Mouse (Mus musculus): ENCODE measurements around the gene Cym. TPM values are rescaled to one million over a fixed set of nuclear protein-coding genes. Genes with fewer than 3 reads are reported as not detected.
A peak's percentile ranks its signal among the peaks of the same experiment; 100 is the strongest.

The Cym gene
- total RNA-seq, 1 experiment = not detected

DNA sequence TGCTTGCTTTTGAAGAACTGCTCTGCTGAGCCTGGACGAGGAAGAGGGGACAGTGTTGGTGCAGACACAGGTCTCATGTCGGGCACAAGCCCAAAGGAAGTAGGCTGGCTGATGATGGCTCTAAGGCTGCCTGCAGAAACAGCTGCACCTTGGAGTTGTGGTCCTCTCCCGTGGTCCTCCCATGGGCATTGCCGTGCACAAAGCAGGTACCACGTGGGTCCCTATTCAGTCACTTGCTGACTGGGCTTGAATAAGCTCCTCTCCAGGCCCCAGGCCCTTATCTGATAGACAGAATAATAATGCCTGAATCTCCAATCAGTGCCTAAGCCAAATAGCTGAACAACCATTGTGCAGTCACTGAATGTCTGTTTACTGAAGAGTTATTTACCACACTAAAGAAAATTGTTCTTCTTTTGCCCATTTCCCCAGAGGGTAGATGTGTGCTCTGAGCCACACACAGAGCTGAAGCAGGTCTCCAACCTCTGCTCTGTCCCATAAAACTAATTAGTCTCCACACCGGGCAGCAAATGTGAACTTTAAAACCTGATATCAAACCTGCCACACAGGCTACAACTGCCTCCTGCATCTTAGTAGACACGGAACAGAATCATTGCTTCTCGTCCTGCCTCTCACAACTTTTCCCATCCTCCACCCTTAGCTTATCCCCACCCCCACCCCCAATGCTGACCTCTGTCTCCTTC lies 5.0 kb downstream of the Cym start:
- H3K27ac ChIP-seq (ENCODE audit: insufficient read depth, low read depth, low read length, poor library complexity, severe bottlenecking) = no peak overlapping the region
- in situ Hi-C loops (cut with MboI; ENCODE audit: low sequenced_read_pairs in 2 of 2, unreplicated experiment in 2 of 2) = no loop called here
- DNase-seq (ENCODE audit: low read depth, low spot score) = no peak
- H3K36me3 ChIP-seq (ENCODE audit: control insufficient read depth, insufficient read depth, low read length, poor library complexity, severe bottlenecking) = no peaks in the 10 kb centered on the region
- H3K4me3 ChIP-seq (ENCODE audit: insufficient read depth in 1 of 2, low read depth in 1 of 2, low read length in 2 of 2, poor library complexity in 1 of 2, severe bottlenecking in 1 of 2) = no peak overlapping the region
- H3K4me1 ChIP-seq (ENCODE audit: control insufficient read depth in 2 of 2, insufficient read depth in 2 of 2, low read length in 2 of 2, poor library complexity in 1 of 2) = no peaks in the 10 kb centered on the region
- TF ChIP-seq ZC3H11A (IDR thresholded peaks at IDR 0.05; ENCODE audit: borderline replicate concordance, low read depth, low read length) = no peak
- H3K9me3 ChIP-seq (ENCODE audit: control insufficient read depth, insufficient read depth, low read depth, low read length) = no peaks in the 10 kb centered on the region
- no peak overlapping the region for H3K9ac ChIP-seq (ENCODE audit: insufficient read depth, low read depth, low read length, poor library complexity, severe bottlenecking)

GRCm38 (mm10) chr3:107214606-107215005 lies 6.9 kb downstream of the Cym start:
- no peak overlapping the region for H3K27ac ChIP-seq (ENCODE audit: insufficient read depth, low read depth, low read length, poor library complexity, severe bottlenecking)
- no peak for TF ChIP-seq MAFK (IDR thresholded peaks at IDR 0.05; ENCODE audit: insufficient read depth, low read depth, low read length)
- no peak for TF ChIP-seq ZC3H11A (IDR thresholded peaks at IDR 0.05; ENCODE audit: borderline replicate concordance, low read depth, low read length)
- no peak for TF ChIP-seq CHD2 (IDR thresholded peaks at IDR 0.05; ENCODE audit: low read depth, low read length)
- no peak for TF ChIP-seq HCFC1 (IDR thresholded peaks at IDR 0.05; ENCODE audit: borderline replicate concordance, insufficient read depth, low read length)
- no peak for TF ChIP-seq ZNF384 (IDR thresholded peaks at IDR 0.05; ENCODE audit: low read depth, low read length)
- no peak for DNase-seq (ENCODE audit: low read depth, low spot score)
- H3K4me1 ChIP-seq (ENCODE audit: control insufficient read depth in 2 of 2, insufficient read depth in 2 of 2, low read length in 2 of 2, poor library complexity in 1 of 2) = no peaks in the 10 kb centered on the region
- no peaks in the 10 kb centered on the region for H3K9me3 ChIP-seq (ENCODE audit: control insufficient read depth, insufficient read depth, low read depth, low read length)
- H3K4me3 ChIP-seq (ENCODE audit: insufficient read depth in 1 of 2, low read depth in 1 of 2, low read length in 2 of 2, poor library complexity in 1 of 2, severe bottlenecking in 1 of 2) = no peak overlapping the region
- no peaks in the 10 kb centered on the region for H3K36me3 ChIP-seq (ENCODE audit: control insufficient read depth, insufficient read depth, low read length, poor library complexity, severe bottlenecking)
- in situ Hi-C loops (cut with MboI; ENCODE audit: low sequenced_read_pairs in 2 of 2, unreplicated experiment in 2 of 2) = no loop called here
- H3K9ac ChIP-seq (ENCODE audit: insufficient read depth, low read depth, low read length, poor library complexity, severe bottlenecking) = no peak overlapping the region

DNA sequence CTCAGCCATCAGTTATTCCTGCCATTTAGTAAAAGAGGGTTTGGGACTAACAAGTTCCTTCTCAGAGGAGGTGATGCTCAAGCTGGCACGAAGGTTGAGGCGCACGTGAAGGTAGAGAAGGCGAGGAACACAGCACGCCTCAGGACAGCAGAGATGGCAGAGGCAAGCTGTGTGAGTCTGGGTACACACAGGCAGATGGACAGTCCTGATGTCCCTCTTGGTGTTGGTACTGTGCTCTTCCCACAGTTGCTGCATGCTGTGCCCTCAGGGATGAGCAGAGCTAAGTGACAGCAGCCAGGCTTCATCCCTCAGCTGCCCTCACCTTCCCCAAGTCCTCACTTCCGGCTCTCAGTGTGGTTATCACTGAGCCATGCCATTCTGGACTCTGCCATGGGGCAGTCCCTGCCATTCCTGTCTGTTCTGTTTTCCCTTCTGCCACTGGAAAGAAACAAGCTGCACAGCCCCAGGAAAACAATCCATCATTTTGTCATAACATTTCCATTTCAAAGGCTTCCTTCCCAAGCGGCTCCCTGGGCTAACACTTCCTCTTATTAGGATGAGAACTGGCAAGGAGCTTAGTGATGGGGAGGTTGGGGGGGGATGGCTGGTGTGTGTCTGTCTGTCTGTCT lies 13.8 kb downstream of the Cym start:
- in situ Hi-C loops (cut with MboI; ENCODE audit: low sequenced_read_pairs in 2 of 2, unreplicated experiment in 2 of 2) = no loop called here

DNA sequence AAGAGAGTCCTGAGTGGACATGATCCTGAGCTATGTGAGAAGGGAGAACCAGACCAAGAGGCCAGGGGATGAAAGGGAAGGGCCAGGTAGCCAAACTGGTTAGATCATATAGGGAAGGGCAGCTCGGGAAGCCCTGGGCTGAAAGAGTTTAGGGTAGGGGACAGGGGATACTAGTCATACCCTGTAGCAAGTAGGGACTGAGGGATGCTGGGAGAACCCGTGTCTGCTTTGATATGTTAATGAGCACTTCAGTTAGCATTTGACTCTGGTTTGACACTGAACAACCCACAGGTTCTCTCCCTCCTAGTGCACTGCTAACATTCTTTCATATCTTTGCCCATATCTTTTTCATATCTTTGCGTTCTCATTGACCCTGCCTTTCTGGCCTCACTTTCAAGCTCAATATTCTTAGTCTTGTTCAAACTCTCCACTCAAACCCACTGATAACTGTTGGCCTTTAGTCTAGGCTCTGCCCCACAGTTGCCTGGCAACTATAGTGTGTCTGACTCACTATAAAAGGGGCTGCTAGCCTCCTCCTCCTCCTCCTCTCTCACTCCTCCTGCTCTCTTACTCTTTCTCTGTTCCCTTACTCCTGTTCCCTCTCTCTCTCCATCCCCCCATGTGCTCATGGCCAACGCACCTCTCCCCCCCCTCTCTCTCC lies 14.9 kb downstream of the Cym start:
- H3K36me3 ChIP-seq (ENCODE audit: control insufficient read depth, insufficient read depth, low read length, poor library complexity, severe bottlenecking) = no peaks in the 10 kb centered on the region
- peak overlapping the region; percentile 43; the same call in 1 of the 2 replicates for H3K9ac ChIP-seq (ENCODE audit: insufficient read depth, low read depth, low read length, poor library complexity, severe bottlenecking)
- DNase-seq (ENCODE audit: low read depth, low spot score) = no peak
- in situ Hi-C loops (cut with MboI; ENCODE audit: low sequenced_read_pairs in 2 of 2, unreplicated experiment in 2 of 2) = no loop called here
- TF ChIP-seq MAFK (IDR thresholded peaks at IDR 0.05; ENCODE audit: insufficient read depth, low read depth, low read length) (no peak), ZC3H11A (IDR thresholded peaks at IDR 0.05; ENCODE audit: borderline replicate concordance, low read depth, low read length) (no peak), HCFC1 (IDR thresholded peaks at IDR 0.05; ENCODE audit: borderline replicate concordance, insufficient read depth, low read length) (no peak), ZNF384 (IDR thresholded peaks at IDR 0.05; ENCODE audit: low read depth, low read length) (no peak), CHD2 (IDR thresholded peaks at IDR 0.05; ENCODE audit: low read depth, low read length) (no peak)
- no peak overlapping the region for H3K27ac ChIP-seq (ENCODE audit: insufficient read depth, low read depth, low read length, poor library complexity, severe bottlenecking)
- H3K4me3 ChIP-seq (ENCODE audit: insufficient read depth in 1 of 2, low read depth in 1 of 2, low read length in 2 of 2, poor library complexity in 1 of 2, severe bottlenecking in 1 of 2) = no peak overlapping the region
- H3K9me3 ChIP-seq (ENCODE audit: control insufficient read depth, insufficient read depth, low read depth, low read length) = no peaks in the 10 kb centered on the region
- peaks cover 2 to 3% of the 10 kb centered on the region in 2 experiments; a peak in 1 of 4 replicates for H3K4me1 ChIP-seq (ENCODE audit: control insufficient read depth in 2 of 2, insufficient read depth in 2 of 2, low read length in 2 of 2, poor library complexity in 1 of 2)

More for the DNA sequence above, 13.8 kb downstream of the Cym start:
- peaks cover 2 to 3% of the 10 kb centered on the region in 2 experiments; a peak in 1 of 4 replicates for H3K4me1 ChIP-seq (ENCODE audit: control insufficient read depth in 2 of 2, insufficient read depth in 2 of 2, low read length in 2 of 2, poor library complexity in 1 of 2)
- H3K27ac ChIP-seq (ENCODE audit: insufficient read depth, low read depth, low read length, poor library complexity, severe bottlenecking) = no peak overlapping the region
- H3K4me3 ChIP-seq (ENCODE audit: insufficient read depth in 1 of 2, low read depth in 1 of 2, low read length in 2 of 2, poor library complexity in 1 of 2, severe bottlenecking in 1 of 2) = no peak overlapping the region
- H3K36me3 ChIP-seq (ENCODE audit: control insufficient read depth, insufficient read depth, low read length, poor library complexity, severe bottlenecking) = no peaks in the 10 kb centered on the region
- no peak for DNase-seq (ENCODE audit: low read depth, low spot score)
- TF ChIP-seq MAFK (IDR thresholded peaks at IDR 0.05; ENCODE audit: insufficient read depth, low read depth, low read length) (no peak), ZNF384 (IDR thresholded peaks at IDR 0.05; ENCODE audit: low read depth, low read length) (no peak), HCFC1 (IDR thresholded peaks at IDR 0.05; ENCODE audit: borderline replicate concordance, insufficient read depth, low read length) (no peak), ZC3H11A (IDR thresholded peaks at IDR 0.05; ENCODE audit: borderline replicate concordance, low read depth, low read length) (no peak), CHD2 (IDR thresholded peaks at IDR 0.05; ENCODE audit: low read depth, low read length) (no peak)
- no peaks in the 10 kb centered on the region for H3K9me3 ChIP-seq (ENCODE audit: control insufficient read depth, insufficient read depth, low read depth, low read length)
- no peak overlapping the region for H3K9ac ChIP-seq (ENCODE audit: insufficient read depth, low read depth, low read length, poor library complexity, severe bottlenecking)
